Mouse (Mus musculus) thymus, adult 18-20 months (tissue): ENCODE measurements around the gene Gm11639.
"Not testable (repeated sequence)": the region's sequence is repeated elsewhere in the genome, so short reads cannot be mapped to it uniquely, and the experiment has no call there.

Experiments used
- DNase-seq, 2 experiments: peaks; one replicate each; pipeline ENCODE4 v3.0.0; 2022; ENCODE audit warnings: mixed read lengths in 2 of 2

The Gm11639 gene

GRCm38 (mm10) chr11:104707084-104707483, 21.6 kb downstream of the Gm11639 start:
- DNase-seq: no peak

- no peak for DNase-seq
Measured at GRCm38 (mm10) chr11:104744995-104745568, 59.6 kb downstream of the Gm11639 start.

DNA sequence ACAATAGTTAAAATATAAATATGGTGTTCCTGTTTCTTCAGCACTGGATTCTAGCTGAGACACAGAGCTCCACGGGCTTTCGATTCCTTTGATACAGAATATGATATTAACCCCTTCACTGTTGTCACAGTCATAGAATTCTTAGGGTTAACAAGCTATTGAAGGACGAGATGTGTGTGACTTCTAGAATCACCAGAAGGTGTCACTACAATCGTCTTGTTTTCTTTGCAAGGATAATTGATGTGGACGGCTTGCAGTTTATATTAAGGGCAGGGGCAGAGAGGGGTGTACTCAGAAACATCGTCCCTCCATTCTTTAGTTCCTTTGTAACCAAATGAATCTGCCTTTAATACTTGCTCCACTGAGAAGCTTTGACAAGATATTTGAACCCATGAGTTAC, 80.3 kb downstream of the Gm11639 start:
- no peak for DNase-seq

GRCm38 (mm10) chr11:104767068-104767467, 81.6 kb downstream of the Gm11639 start:
- DNase-seq: no peak

DNA sequence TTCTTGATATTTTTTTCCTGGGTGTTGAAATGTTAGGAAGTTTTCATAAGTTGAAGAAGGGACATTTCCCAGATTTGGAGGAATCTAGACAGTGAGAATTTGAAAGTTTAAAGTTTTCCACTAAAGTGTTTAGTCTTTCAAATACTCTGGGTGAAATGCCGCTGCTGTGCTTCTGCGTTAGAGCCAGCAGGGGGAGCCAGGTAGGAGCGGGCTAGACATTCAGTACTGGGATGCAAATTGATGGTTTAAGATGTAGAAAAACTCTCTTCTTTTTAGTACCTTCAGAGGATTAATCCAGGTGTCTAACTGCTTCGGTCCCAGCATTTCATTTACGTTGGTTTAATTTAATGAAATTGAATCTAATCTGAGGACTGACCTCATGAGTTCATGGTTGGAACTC, 82.6 kb downstream of the Gm11639 start:
- no peak for DNase-seq

DNA sequence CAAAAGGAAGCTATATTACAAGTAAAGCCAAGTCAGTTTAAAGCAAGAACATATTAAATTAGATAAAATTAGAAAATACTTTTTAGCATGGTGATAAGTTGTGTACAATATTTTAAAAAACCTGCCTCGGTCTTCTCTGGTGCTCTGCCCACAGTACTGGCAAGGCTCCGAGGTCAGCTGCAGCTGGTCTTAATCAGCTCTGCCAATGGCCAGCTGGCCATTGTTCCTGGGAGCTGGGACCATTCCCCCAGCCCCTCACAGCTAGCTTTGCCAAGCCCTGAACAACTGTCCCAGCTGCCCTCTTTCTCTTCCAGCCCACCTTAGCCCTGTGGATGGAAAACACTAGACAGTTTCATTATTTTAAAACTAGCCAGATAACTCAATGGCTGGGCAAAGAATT, 93.3 kb downstream of the Gm11639 start:
- DNase-seq: no peak

DNA sequence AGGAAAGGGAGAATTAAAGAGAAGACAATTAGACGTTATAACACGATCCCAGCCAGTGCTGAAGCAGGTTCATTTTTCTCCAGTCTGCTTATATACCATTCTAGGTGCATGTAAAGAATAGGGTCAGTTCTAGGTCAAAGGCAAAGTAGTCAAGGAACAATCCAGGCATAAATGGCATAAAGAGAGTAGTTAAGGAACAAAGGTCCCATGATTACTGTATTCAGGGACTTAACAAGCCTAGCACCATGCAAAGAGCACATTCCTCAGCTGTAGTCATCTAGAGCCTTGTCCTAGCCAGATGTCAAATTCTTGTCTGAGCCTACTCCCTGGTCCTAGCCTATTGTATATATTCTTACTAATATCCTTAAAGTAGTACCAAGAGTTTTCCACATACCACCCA, 259.2 kb downstream of the Gm11639 start:
- no peak for DNase-seq

- no peak for DNase-seq
Measured at GRCm38 (mm10) chr11:104952349-104952748, 266.8 kb downstream of the Gm11639 start.

DNA sequence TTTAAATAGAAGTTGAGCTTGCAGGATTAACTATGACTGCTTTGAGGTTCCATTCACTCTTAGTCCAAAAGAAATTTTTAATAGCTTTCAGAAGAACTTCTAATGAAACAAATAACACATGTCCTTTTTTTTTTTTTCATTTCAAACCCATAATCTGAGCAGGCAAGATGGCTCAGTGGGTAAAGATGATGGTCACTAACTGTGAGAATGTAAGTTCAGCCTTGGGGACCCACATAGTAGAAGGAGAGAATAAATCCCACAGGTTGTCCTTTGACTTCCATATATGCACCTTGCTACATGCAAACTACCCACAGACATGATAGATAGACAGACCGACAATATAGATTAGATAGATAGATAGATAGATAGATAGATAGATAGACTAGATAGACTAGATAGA, 282.4 kb downstream of the Gm11639 start:
- no peak for DNase-seq

DNA sequence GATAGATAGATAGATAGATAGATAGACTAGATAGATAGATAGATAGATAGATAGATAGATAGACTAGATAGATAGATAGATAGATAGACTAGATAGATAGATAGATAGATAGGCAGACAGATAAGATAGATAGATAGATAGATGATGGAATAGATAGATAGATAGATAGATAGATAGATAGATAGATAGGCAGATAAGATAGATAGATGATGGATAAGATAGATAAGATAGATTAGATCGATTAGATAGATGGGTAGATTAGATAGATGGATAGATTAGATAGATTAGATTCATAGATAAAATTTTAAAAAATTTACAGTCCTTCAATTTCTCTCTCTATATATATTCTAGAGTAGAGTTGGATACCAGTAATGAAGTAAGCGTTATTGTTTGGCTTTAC, 282.9 kb downstream of the Gm11639 start:
- no peak for DNase-seq

GRCm38 (mm10) chr11:104971322-104971721, 285.8 kb downstream of the Gm11639 start:
- DNase-seq: no peak

DNA sequence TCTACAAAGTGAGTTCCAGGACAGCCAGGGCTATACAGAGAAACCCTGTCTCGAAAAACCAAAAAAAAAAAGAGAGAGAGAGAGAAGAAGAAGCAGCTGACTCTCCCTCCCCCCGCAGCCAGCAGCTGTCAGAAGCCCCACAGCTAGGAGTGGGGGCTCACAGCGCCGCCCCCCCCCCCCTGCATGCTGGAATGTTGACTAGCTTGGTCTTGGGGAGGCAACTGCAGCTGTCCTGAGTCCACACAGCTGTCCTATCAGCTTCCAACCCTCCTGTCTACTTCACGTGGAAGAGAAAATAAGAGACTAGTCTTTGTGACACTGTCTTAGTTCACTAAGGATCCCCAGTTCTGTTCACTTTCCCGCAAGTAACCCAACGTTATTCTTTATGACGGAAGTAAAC, 287.0 kb downstream of the Gm11639 start:
- DNase-seq: no peak

DNA sequence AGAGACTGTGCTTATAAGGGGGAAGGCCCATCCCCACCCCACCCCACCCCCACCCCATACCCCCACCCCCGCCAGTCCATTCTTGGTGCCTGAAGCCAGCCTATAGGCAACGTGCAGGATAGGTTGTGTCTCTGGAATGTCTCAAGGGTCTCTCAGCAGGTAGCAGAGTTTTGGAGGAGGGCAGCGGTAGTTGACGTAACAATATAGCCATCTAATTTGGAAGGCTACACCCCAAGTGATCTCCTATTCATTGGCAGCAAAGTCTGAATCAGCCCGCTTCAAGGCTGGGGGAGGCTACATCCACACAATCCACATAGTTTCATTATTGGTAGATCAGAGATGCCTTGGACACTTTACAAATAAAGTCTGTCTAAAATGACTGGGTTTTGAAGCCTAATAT, 292.5 kb downstream of the Gm11639 start:
- no peak for DNase-seq

DNA sequence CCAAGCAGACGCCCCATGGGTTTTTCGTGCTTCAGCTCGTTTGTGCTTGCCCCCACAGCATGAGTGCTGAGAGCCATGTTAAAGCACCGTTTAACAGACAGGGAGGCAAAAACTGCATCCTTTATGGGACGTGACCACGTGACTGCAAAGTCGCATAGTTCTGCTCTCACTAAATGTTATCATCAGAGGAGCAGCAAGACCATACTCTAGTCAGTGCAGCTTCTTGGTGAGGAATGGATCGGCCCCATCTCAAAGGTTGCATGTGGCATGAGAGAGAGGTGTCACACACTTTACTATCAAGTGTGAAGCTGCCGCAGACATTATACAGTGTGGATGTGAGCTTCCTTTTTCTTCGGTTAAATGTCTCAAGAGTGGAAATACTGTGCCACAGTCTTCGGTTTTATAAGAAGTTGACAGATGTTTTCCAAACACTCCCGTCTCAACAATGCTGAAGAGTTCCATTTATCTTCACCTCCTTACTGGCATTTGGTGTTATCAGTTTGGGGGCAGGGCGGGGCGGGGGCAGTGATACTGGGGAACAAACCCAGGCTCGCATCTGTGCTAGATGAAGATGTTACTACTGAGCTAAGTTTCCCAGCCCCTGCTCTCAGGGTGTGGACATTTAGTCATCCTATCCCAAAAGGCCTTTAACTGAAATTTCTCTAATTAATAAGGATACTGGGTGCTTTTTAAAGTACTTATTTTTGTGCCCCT, 296.0 kb downstream of the Gm11639 start:
- no peak for DNase-seq

DNA sequence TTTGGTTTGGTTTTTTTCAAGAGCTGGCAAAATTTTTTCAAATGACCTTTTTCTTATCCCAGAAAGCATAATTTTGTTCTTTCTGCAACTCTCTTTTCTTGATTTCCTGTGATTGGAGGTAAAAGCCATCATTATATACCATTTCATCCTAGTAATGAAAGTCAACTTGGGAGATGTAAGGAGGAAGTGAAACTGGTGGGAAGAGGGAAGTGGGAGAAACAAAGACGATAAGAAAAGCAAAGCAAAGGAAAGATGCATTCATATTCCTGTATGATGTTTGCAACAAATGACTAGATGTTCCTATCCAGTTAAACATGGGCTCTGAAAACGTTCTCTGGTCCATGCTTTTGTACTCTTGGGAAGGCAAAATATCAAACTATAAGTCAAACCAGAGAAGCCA, 323.7 kb downstream of the Gm11639 start:
- DNase-seq: no peak

DNA sequence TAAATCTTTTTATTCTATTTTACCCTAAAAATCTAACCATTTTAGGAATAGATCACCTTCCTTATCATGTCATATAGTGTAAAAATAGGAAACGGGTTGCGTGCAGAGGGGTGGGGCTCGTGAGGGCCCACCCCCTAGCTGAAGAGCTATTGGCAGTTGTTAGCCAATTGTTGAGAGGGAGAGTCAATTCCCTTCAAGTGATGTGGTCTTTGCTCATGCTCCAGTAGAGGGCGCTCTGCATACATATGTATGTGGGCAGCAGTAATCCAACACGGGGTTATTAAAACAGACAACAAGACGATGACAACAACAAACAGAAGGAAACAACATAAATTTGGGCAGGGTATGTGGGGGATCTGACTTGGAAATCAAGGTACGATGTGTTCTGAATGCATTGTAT, 335.6 kb downstream of the Gm11639 start:
- no peak for DNase-seq

DNA sequence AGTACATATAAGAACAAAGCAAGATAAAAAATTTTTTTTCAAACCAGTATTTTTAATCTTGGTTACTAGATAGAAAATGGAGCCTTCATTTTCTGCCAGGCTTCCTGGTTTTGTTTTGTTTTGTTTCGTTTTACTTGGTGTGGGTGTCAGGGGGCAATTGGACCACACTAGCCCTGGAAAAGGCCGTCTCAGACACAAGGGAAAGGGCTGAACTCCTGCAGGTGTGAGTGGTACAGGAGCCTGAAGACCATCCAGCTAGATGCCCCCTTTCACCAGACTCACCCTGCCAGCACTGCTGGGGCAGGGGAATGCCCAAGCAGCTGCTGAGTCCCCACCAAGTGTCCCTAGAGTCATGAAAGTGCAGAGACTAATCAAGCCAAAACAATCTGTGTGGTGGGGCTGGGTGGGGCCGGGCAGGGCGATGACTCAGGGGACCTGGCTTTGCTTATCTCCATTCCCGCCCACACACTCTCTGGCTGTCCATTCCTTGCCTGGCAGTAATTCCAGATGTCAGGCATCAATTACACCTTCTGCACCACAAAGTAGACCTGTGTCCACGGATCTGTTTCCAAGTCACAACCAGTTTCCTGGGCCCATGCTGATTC, 343.3 kb downstream of the Gm11639 start:
- DNase-seq: no peak

DNA sequence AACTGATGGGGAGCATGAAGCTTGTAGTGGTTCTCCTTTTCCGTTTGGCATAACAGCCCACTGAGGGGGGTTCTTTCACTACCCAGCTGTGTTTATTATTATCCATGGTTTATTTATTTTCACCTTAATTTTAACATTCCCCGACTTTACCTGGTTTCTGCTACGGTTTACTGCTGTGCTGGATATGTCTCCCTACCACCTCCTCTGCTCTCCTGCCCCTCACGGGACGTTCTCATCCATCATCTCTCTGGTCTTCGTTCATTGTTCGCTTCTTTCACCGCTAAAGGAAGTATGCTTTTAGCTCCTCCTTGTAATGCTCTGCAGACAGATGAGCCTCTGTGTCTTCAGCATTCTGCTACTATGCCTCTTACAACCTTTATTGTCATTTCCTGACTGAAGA, 344.0 kb downstream of the Gm11639 start:
- no peak for DNase-seq

DNA sequence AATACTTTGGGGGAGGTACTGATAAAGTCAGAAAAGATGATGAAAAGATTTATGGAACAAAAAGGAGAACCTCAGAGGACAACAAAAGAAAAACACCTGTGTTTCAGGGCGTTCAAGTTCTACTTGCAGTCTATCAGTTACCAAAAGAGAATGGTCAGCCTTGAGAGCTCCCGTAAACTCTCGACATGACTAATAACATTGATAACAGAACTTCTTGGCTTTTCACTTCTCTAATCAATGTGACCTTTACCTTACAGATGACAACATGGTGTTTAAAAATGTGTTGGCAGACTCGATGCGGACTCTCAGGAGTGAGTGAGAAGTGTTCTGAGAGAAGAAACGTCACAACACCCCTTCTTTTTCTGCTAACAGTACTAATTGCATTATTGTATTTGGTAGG, 344.7 kb downstream of the Gm11639 start:
- DNase-seq: no peak

DNA sequence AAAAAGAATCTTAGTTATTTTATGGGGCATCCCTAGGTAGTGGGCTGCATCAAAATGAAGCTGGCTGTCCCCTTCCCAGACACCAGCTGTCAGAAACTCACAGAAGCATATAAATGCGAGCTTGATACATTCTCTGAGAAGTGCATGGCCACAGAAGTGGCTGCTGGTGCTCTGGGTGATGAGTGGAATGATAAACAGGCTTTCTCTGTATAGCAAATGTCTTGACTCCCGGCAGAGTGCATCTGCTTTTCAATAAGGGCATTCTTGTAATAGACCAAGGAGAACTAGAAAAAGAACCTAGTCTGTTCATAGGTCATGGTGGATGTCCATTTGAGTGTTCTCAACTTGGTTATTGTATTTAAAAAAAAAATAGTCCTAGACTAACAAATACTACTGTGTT, 345.6 kb downstream of the Gm11639 start:
- no peak for DNase-seq

DNA sequence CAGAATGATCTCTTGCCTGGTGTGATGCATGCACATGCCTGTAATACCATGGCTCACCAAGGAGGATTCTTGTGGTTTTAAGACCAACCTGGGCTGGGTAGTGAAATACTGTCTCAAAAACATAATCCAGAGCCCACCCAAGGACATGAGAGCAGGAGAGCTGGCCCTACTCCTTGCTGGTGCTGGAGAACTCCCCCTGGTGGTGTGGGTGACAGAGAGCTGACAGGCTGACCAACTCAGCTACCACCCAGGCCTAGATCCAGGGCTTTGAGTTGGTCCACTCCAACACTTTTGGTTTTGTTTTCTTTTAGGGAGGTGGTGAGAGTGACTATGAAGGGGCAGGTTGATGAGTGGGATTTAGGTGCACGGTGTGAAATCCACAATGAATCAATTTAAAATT, 349.6 kb downstream of the Gm11639 start:
- DNase-seq: no peak

GRCm38 (mm10) chr11:105063292-105063691, 377.8 kb downstream of the Gm11639 start, which contains the start of gene Efcab3:
TSS of gene Efcab3 (plus strand) at chr11:105063592.
- no peak for DNase-seq

GRCm38 (mm10) chr11:105112448-105112847, 426.9 kb downstream of the Gm11639 start:
- not testable (repeated sequence) for DNase-seq

- DNase-seq: no peak
Measured at GRCm38 (mm10) chr11:105117814-105118213, 432.3 kb downstream of the Gm11639 start.
